Mouse (Mus musculus) layer of hippocampus, adult 18-20 months (tissue): ENCODE results near the gene Gm10720. TPM values are rescaled to one million over a fixed set of nuclear protein-coding genes. Genes with fewer than 3 reads are reported as not detected.
"Not testable (repeated sequence)": the region's sequence is repeated elsewhere in the genome, so short reads cannot be mapped to it uniquely, and the experiment has no call there.

ENCODE experiments used
- DNase-seq, 2 experiments: peaks; one replicate each; pipeline ENCODE4 v3.0.0; 2022; ENCODE audit warnings: low spot score in 2 of 2
- microRNA-seq, 2 experiments: library from miRNA; unstranded; fragments of <30 nt; microRNA quantifications; one replicate each; pipeline ENCODE4 v1.2.0; 2021
- total RNA-seq, 2 experiments: library from RNA; stranded (reverse); gene quantifications; 2 replicates each; pipeline ENCODE4 v1.2.3; 2021

The Gm10720 gene
- total RNA-seq, 2 experiments from 2014 or later, result not detected

- peak; percentile 47 to 54 for DNase-seq
Measured at GRCm38 (mm10) chr9:3024912-3025467, 9.5 kb downstream of the Gm10720 start, which contains the start of gene Gm10717. Gene Gm10717 (plus strand): TSS chr9:3025417.

DNA sequence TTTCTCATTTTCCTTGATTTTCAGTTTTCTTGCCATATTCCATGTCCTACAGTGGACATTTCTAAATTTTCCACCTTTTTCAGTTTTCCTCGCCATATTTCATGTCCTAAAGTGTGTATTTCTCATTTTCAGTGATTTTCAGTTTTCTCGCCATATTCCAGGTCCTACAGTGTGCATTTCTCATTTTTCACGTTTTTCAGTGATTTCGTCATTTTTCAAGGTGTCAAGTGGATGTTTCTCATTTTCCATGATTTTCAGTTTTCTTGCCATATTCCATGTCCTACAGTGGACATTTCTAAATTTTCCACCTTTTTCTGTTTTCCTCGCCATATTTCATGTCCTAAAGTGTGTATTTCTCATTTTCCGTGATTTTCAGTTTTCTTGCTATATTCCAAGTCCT is 10.2 kb downstream of the Gm10720 start:
- peak; percentile 76 to 77 for DNase-seq

DNA sequence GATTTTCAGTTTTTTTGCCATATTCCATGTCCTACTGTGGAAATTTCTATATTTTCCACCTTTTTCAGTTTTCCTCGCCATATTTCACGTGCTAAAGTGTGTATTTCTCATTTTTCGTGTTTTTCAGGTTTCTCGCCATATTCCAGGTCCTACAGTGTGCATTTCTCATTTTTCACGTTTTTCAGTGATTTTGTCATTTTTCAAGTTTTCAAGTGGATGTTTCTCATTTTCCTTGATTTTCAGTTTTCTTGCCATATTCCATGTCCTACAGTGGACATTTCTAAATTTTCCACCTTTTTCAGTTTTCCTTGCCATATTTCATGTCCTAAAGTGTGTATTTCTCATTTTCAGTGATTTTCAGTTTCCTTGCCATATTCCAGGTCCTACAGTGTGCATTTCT is 10.7 kb downstream of the Gm10720 start:
- not testable (repeated sequence) for DNase-seq

- DNase-seq, result not testable (repeated sequence)
Measured at GRCm38 (mm10) chr9:3026741-3027140, 11.3 kb downstream of the Gm10720 start.

GRCm38 (mm10) chr9:3027200-3027599 is 11.7 kb downstream of the Gm10720 start:
- DNase-seq, result not testable (repeated sequence)

GRCm38 (mm10) chr9:3029276-3030000 is 14.0 kb downstream of the Gm10720 start:
- DNase-seq, result peak; percentile 22 to 27

GRCm38 (mm10) chr9:3030677-3031318 is 15.3 kb downstream of the Gm10720 start:
- not testable (repeated sequence) for DNase-seq

GRCm38 (mm10) chr9:3034299-3034698 is 18.8 kb downstream of the Gm10720 start, which contains the start of gene Gm17535:
Gene Gm17535 (plus strand): TSS chr9:3034599.
- not testable (repeated sequence) for DNase-seq

GRCm38 (mm10) chr9:3036577-3036976 is 21.1 kb downstream of the Gm10720 start, which contains the start of gene Gm10715:
Gene Gm10715 (plus strand): TSS chr9:3036877.
- not testable (repeated sequence) for DNase-seq

- not testable (repeated sequence) for DNase-seq
Measured at GRCm38 (mm10) chr9:3038161-3038560, 22.7 kb downstream of the Gm10720 start.

Small RNA genes within 50 kb of the gene (microRNA-seq; reads per million reads assigned to microRNA genes)
- gene Mir101c, result 0 reads per million in 2 experiments

Other genes with a start within 250 kb of the Gm10720 start
- gene Gm10722, start 14.7 kb upstream of the Gm10720 start, total RNA-seq, result not detected
- gene Gm11168, start 12.3 kb upstream of the Gm10720 start, total RNA-seq, result not detected
- gene Gm10721, start 2.5 kb upstream of the Gm10720 start, total RNA-seq, result not detected
- not detected for gene Gm10719, start 1.8 kb downstream of the Gm10720 start, total RNA-seq
- gene Gm10718, start 7.9 kb downstream of the Gm10720 start, total RNA-seq, result under 1 TPM in 1 of 2 experiments, not detected in 1; 0.87 TPM
- gene Gm10717, start 9.8 kb downstream of the Gm10720 start, total RNA-seq, result not detected
- not detected for gene Gm17535, start 18.9 kb downstream of the Gm10720 start, total RNA-seq
- gene Gm10715, start 21.2 kb downstream of the Gm10720 start, total RNA-seq, result not detected